Mouse (Mus musculus): ENCODE data around the gene Krtap5-1.

GRCm38 (mm10) chr7:142320906-142321305 lies 24.0 kb upstream of the Krtap5-1 start:
- TF ChIP-seq POLR2A (IDR thresholded peaks at IDR 0.05; ENCODE audit: control insufficient read depth, low read depth, low read length) (no peak), CTCF (IDR thresholded peaks at IDR 0.05; ENCODE audit: control insufficient read depth, insufficient read depth, insufficient replicate concordance, low read depth, low read length) (no peak)

Measured in testis, adult 2 months (tissue).